Mouse (Mus musculus) hindbrain, embryonic 16.5 days (tissue): Measurements from ENCODE around the gene Pfdn2. TPM values are rescaled to one million over a fixed set of nuclear protein-coding genes. Genes with fewer than 3 reads are reported as not detected.
"Not testable (repeated sequence)": the region's sequence is repeated elsewhere in the genome, so short reads cannot be mapped to it uniquely, and the experiment has no call there.

ENCODE experiments used
- ATAC-seq: fragments of 200-750 bp; cut with Nextera tagmentation; 2 replicates; pipeline ENCODE4 v1.8.0; 2017; ENCODE audit warnings: moderate TSS enrichment, moderate library complexity
- H3K27ac ChIP-seq: fragments of 300-500 bp; sonication (generic); 2 replicates; pipeline ENCODE4 v1.5.1; 2014; ENCODE audit warnings: low read depth, mild to moderate bottlenecking, control low read depth, low read length, moderate library complexity
- H3K27me3 ChIP-seq: fragments of 300-500 bp; sonication (generic); replicated peaks from 2 replicates; pipeline ENCODE4 v1.6.1; 2014; ENCODE audit warnings: low read length; ENCODE audit not compliant: control insufficient read depth, insufficient read depth
- H3K36me3 ChIP-seq: fragments of 300-500 bp; sonication (generic); 2 replicates; pipeline ENCODE4 v1.6.1; 2014; ENCODE audit warnings: mild to moderate bottlenecking, low read length, moderate library complexity, mixed read lengths; ENCODE audit not compliant: control insufficient read depth, insufficient read depth
- H3K4me1 ChIP-seq: fragments of 300-500 bp; sonication (generic); 2 replicates; pipeline ENCODE4 v1.6.1; 2014; ENCODE audit warnings: low read depth, low read length; ENCODE audit not compliant: control insufficient read depth, insufficient read depth
- H3K4me2 ChIP-seq: fragments of 300-500 bp; sonication (generic); 2 replicates; pipeline ENCODE4 v1.6.1; 2014; ENCODE audit warnings: mild to moderate bottlenecking, low read length, control low read depth, moderate library complexity
- H3K4me3 ChIP-seq: fragments of 300-500 bp; sonication (generic); 2 replicates; pipeline ENCODE4 v1.5.1; 2014; ENCODE audit warnings: mild to moderate bottlenecking, low read length, control low read depth, moderate library complexity
- H3K9ac ChIP-seq: fragments of 300-500 bp; sonication (generic); 2 replicates; pipeline ENCODE4 v1.6.1; 2014; ENCODE audit warnings: low read depth, mild to moderate bottlenecking, control low read depth, low read length, moderate library complexity
- H3K9me3 ChIP-seq: fragments of 300-500 bp; sonication (generic); 2 replicates; pipeline ENCODE4 v1.6.1; 2014; ENCODE audit warnings: mild to moderate bottlenecking, low read length, moderate library complexity; ENCODE audit not compliant: control insufficient read depth
- WGBS: fragments of 180-500 bp; shearing (Covaris S2); extraction: QIAGEN DNeasy Blood & Tissue Kit; methylation state at CpG from one replicate; pipeline ENCODE4 v1.1.7; 2014; 5-methylcytosine and 5-hydroxymethylcytosine counted together
- polyA plus RNA-seq: library from polyadenylated mRNA; unstranded; fragments of >200 nt; fragmentation: Nextera tagmentation; extraction: Ambion mirVana; gene quantifications from 2 replicates; pipeline ENCODE4 v1.2.1, GENCODE M21; 2015

Pfdn2 gene
- 123 and 143 TPM in 2 replicates for polyA plus RNA-seq

DNA sequence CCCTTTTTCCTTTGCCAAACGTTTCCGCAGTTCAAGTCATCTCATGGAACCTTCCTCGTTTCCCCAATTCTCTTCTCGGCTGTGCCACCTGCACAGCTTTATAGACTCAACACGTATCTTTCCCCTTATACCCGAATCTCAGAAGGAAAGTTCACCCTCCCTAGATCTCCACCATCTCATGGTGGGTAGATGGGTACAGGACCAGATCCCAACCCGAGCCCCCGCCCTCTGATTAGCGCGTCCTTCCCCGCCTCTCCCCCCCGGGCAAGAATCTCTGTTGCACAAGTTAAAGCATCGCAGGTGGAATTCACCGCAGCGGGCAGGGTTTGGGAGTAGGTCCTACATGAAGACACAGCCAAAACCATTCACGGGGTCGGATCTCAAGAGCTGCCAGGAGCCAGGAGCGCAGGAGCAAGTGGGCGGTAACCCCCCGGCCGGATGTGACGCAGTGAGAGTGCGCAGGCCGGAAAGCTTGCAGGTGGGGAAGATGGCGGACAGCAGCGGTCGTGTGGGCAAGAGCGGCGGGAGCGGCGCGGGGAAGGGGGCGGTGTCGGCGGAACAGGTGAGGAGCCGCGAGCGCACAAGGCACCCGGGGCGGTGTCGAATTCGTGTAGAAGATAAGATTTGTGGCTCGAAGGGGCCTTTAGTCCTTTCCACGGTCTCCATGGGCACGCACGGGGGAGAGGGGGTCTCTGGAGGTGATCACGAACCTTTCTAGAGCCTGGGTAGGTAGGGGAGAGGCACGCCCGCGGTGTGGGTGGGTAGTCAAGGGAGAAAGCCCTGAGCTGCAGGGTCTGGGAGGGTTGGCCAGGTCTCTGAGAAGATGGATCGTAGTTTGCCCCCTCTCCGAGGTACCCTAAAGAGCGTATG, at the start of gene Pfdn2, which contains the start of gene Nit1:
TSS of gene Pfdn2 (plus strand) at position 446 of the 870 bp plus-strand sequence.
TSS of gene Nit1 (minus strand) at position 422 of the 870 bp plus-strand sequence.
- Histone ChIP-seq H3K27ac (peak within 1 kb of the TSS; percentile 77), H3K27me3 (no peaks in the 10 kb centered on the region), H3K9ac (peak within 1 kb of the TSS; percentile 86), H3K36me3 (peaks cover 24% of the 10 kb centered on the region), H3K4me2 (peak within 1 kb of the TSS; percentile 91), H3K4me1 (peaks cover 20% of the 10 kb centered on the region), H3K4me3 (peak within 1 kb of the TSS; percentile 89), H3K9me3 (peaks cover 6% of the 10 kb centered on the region)
- ATAC-seq: peak; percentile 95
- 1% methylated on average over 53 of the region's 53 CpGs for WGBS

GRCm38 (mm10) chr1:171298226-171298625, 47.2 kb upstream of the Pfdn2 start:
- Histone ChIP-seq H3K27ac (no peak overlapping the region), H3K4me1 (peaks cover 9% of the 10 kb centered on the region), H3K36me3 (no peaks in the 10 kb centered on the region), H3K4me3 (no peak overlapping the region), H3K27me3 (peaks cover 4% of the 10 kb centered on the region), H3K9ac (no peak overlapping the region), H3K4me2 (no peak overlapping the region), H3K9me3 (no peaks in the 10 kb centered on the region)
- ATAC-seq: no peak
- 73% methylated on average over 3 of the region's 3 CpGs for WGBS

DNA sequence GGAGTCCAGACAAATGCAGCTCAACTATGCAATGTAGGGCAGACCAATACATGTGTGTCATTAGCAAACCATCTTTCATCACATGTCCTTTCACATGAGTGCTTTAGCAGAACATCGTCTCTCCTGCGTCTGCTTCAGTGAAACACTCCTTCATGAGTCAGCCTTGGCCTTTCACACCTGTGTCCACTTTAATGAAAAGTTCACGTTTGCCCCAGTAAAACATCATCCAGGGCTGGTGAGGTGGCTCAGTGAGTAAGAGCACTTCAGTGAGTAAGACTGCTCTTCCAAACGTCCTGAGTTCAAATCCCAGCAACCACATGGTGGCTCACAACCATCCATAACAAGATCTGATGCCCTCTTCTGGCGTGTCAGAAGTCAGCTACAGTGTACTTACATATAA, 39.3 kb upstream of the Pfdn2 start:
- 73% methylated on average over 5 of the region's 5 CpGs for WGBS
- not testable (repeated sequence) for H3K36me3 ChIP-seq, H3K27me3 ChIP-seq, H3K4me1 ChIP-seq, H3K4me3 ChIP-seq, H3K9me3 ChIP-seq, H3K9ac ChIP-seq, ATAC-seq, H3K27ac ChIP-seq, H3K4me2 ChIP-seq

DNA sequence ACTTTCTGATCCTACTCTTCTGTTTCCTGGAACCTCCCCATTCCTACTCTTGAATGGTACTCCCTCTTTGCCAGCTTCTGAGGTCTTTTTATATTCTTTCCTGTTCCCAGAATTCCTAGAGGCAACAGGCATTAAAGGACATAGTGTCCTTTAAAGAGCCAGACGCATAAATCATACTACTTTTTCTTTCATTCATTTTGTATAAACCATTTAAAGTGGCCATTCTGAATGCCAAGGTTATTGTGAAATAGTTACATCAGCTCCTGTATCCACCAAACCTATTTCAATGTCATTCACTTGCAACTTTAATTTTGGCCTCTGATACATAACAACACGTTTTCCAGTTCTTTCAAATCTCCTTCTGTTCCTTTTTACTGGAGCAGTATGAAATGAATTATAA, 36.1 kb upstream of the Pfdn2 start:
- no peak for ATAC-seq

DNA sequence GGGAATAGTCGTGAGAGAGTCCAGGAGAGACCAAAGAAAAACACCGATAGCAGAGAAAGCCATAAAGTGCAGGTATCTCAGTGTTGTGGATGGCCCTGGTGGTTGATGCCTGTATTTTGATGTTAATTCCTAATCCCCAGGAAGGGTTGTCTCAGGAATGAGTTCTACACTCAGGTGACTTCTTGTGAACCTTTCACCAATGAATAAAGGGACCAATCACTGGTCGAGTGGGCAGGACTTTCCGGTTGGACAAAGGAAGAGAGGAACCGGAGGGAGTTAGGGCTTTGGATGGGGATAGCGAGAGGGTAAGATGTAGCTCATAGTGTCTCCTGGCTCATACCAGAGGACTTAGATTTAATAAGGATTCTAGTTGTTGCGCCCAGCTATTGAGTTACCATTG, 25.7 kb upstream of the Pfdn2 start:
- Histone ChIP-seq H3K9me3 (no peaks in the 10 kb centered on the region), H3K9ac (no peak overlapping the region), H3K27me3 (no peaks in the 10 kb centered on the region), H3K4me1 (no peaks in the 10 kb centered on the region), H3K4me2 (peak overlapping the region; percentile 12; the same call in 1 of the 2 replicates), H3K36me3 (no peaks in the 10 kb centered on the region), H3K4me3 (no peak overlapping the region), H3K27ac (no peak overlapping the region)
- WGBS: 14% methylated on average over 7 of the region's 7 CpGs
- no peak for ATAC-seq

More for the DNA sequence above, 36.1 kb upstream of the Pfdn2 start:
- H3K9me3 ChIP-seq: no peaks in the 10 kb centered on the region
- H3K27me3 ChIP-seq: no peaks in the 10 kb centered on the region
- no peak overlapping the region for H3K27ac ChIP-seq
- no peaks in the 10 kb centered on the region for H3K36me3 ChIP-seq
- no peak overlapping the region for H3K4me3 ChIP-seq
- H3K4me1 ChIP-seq: no peaks in the 10 kb centered on the region
- H3K9ac ChIP-seq: no peak overlapping the region
- WGBS: 78% methylated on average over 2 of the region's 2 CpGs
- H3K4me2 ChIP-seq: no peak overlapping the region

GRCm38 (mm10) chr1:171320151-171320550, 25.3 kb upstream of the Pfdn2 start:
- WGBS: 20% methylated on average over 5 of the region's 5 CpGs
- Histone ChIP-seq H3K9ac (no peak overlapping the region), H3K9me3 (no peaks in the 10 kb centered on the region), H3K27ac (no peak overlapping the region), H3K4me3 (no peak overlapping the region), H3K27me3 (no peaks in the 10 kb centered on the region), H3K4me2 (no peak overlapping the region; the same call in 1 of the 2 replicates), H3K4me1 (no peaks in the 10 kb centered on the region), H3K36me3 (no peaks in the 10 kb centered on the region; the same call in 1 of the 2 replicates)
- no peak for ATAC-seq

DNA sequence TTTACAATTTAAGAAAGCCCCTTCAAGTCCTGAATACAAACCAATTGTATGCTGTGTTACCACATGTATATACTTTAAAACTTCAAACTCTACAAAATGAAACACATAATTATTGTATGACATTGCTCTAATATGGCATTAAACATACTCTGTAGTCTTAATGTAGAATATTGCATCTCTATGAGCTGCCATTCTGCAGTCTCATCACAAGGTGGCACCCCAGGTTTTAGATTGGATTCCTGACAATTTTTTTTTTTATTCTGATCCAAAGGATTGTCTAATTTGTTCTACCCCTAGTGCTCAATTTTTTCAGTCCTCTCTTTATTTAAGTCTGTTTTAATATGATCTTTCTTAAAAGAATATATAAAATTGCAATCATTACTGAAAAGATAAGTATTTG, 24.1 kb upstream of the Pfdn2 start:
- Histone ChIP-seq H3K9ac (no peak overlapping the region), H3K36me3 (no peaks in the 10 kb centered on the region; the same call in 1 of the 2 replicates), H3K27ac (no peak overlapping the region), H3K9me3 (no peaks in the 10 kb centered on the region), H3K4me2 (no peak overlapping the region), H3K27me3 (no peaks in the 10 kb centered on the region), H3K4me1 (peaks cover 1% of the 10 kb centered on the region; the same call in 1 of the 2 replicates), H3K4me3 (no peak overlapping the region)
- ATAC-seq: no peak

- no peak overlapping the region for H3K27ac ChIP-seq
- peak; percentile 37; the same call in 1 of the 2 replicates for ATAC-seq
- 77% methylated on average over 1 of the region's 1 CpGs for WGBS
Measured at GRCm38 (mm10) chr1:171322012-171322411, 23.5 kb upstream of the Pfdn2 start.

DNA sequence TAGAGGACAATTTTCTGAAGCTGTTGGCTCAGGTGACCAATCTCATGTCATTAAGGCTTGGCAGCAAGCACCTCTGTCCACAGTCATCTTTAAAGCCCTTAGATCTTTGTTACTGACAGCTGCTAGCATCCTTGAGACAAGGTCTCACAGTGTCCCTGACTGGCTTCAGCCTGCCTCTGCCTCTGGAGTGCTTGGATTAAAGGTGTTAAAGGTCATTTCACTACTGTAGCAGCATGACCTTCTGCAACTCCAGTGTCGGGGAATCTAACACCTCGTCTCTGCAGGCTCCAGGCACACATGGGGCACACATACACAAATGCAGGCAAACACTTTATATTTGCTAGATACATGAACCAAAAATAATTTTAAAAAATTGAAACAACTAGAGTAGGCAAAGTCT, 19.9 kb upstream of the Pfdn2 start:
- Histone ChIP-seq H3K4me2 (no peak overlapping the region), H3K4me1 (peaks cover 20% of the 10 kb centered on the region), H3K9me3 (no peaks in the 10 kb centered on the region), H3K9ac (no peak overlapping the region), H3K27me3 (no peaks in the 10 kb centered on the region), H3K27ac (no peak overlapping the region), H3K4me3 (no peak overlapping the region), H3K36me3 (no peaks in the 10 kb centered on the region; the same call in 1 of the 2 replicates)
- WGBS: 83% methylated on average over 2 of the region's 2 CpGs
- ATAC-seq: no peak

More at GRCm38 (mm10) chr1:171322012-171322411, 23.5 kb upstream of the Pfdn2 start:
- H3K9ac ChIP-seq: no peak overlapping the region
- no peaks in the 10 kb centered on the region for H3K9me3 ChIP-seq
- no peaks in the 10 kb centered on the region; the same call in 1 of the 2 replicates for H3K36me3 ChIP-seq
- no peak overlapping the region for H3K4me3 ChIP-seq
- peaks cover 4% of the 10 kb centered on the region for H3K4me1 ChIP-seq
- no peak overlapping the region for H3K4me2 ChIP-seq
- no peaks in the 10 kb centered on the region for H3K27me3 ChIP-seq
